Mouse (Mus musculus): Measurements from ENCODE around the gene Bnip1. TPM values are rescaled to one million over a fixed set of nuclear protein-coding genes. Genes with fewer than 3 reads are reported as not detected.

Gene Bnip1
- total and polyA plus RNA-seq, 3 experiments: 23.7 to 28.8 (median 28.5) TPM

DNA sequence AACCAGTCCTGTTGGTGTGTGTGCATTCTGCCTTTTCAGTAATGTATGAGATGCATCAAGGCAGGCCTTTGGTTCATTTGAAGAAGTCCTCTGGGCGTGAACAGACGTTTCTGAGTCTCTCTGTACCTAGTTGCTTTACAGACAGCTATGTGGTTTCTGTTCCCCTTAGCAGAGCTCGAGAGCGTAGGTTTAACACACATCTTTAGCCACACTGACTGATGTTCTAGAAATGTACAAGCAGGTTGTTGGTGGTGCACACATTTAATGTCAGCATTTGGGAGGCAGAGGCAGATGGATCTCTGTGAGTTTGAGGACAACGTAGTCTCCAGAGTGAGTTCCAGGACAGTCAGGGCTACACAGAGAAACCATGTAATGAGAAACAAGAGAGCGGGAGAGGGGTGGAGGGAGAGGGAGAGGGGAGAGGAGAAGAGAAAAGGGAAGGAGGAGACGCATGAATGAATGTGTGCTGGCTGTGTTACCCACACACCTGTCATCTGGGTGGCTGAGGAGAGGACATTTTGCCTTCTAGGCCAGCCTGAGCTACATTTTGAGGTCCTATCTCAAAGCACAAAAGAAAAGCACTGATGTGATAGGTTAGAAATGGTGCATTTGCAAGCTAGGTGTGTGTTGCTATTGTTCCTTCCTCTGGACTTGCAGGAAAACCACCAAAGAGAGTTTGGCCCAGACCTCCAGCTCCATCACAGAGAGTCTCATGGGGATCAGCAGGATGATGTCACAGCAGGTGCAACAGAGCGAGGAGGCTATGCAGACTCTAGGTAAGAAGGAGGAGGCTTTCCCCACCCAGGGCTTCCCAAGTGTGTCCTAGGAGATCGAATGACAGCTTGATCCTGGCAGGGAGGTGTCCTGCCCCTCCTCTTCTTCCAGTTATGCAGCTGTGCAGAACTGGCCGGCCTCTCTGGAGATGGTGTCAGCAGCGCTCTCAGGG lies 9.7 kb downstream of the Bnip1 start:
- Histone ChIP-seq H3K79me2 (replicated peaks; ENCODE audit: control insufficient read depth, insufficient read depth, low read length) (no peaks in the 10 kb centered on the region), H3K4me3 (no peak overlapping the region), H3K27ac (no peak overlapping the region), H3K36me3 (ENCODE audit: control insufficient read depth, insufficient read depth, low read length) (no peaks in the 10 kb centered on the region), H3K4me1 (ENCODE audit: control insufficient read depth, insufficient read depth, low read length) (no peaks in the 10 kb centered on the region; the same call in 1 of the 2 replicates), H3K27me3 (ENCODE audit: control insufficient read depth, insufficient read depth, low read length) (no peaks in the 10 kb centered on the region), H3K9ac (ENCODE audit: low read depth, low read length) (no peak overlapping the region)
- DNase-seq: no peak
- intact Hi-C loops (cut with DNase I): no loop called here
- 91% methylated on average over 11 of the region's 11 CpGs for WGBS
- TF ChIP-seq POLR2A (IDR thresholded peaks at IDR 0.05; ENCODE audit: insufficient read depth, low read depth, low read length): no peak
- no peak for TF ChIP-seq EP300 (IDR thresholded peaks at IDR 0.05; ENCODE audit: insufficient read depth, low read depth, low read length)
- TF ChIP-seq CTCF (IDR thresholded peaks at IDR 0.05): no peak

DNA sequence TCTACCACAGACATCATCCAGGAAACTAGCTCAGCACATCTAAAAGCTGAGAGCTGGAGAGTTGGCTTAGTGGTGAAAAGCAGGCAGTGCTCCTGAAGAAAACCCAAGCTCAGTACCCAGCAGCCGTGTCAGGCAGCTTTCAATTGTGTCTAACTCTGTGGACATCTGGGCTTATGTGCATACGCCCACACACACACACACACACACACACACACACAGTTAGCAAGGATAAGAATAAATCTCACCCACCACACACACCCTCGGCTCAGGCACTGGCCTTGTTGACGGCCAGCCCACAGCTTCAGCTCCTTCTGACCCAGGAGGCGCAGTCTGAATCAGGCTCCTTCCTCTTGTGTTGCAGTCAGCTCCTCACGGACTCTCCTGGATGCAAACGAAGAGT lies 10.7 kb downstream of the Bnip1 start:
- intact Hi-C loops (cut with DNase I): no loop called here
- no peaks in the 10 kb centered on the region for H3K79me2 ChIP-seq (replicated peaks; ENCODE audit: control insufficient read depth, insufficient read depth, low read length)
- H3K36me3 ChIP-seq (ENCODE audit: control insufficient read depth, insufficient read depth, low read length): no peaks in the 10 kb centered on the region
- WGBS: 72% methylated on average over 7 of the region's 7 CpGs
- DNase-seq: no peak
- H3K27ac ChIP-seq: no peak overlapping the region
- H3K9ac ChIP-seq (ENCODE audit: low read depth, low read length): no peak overlapping the region
- H3K4me3 ChIP-seq: no peak overlapping the region
- TF ChIP-seq EP300 (IDR thresholded peaks at IDR 0.05; ENCODE audit: insufficient read depth, low read depth, low read length): no peak
- H3K4me1 ChIP-seq (ENCODE audit: control insufficient read depth, insufficient read depth, low read length): no peaks in the 10 kb centered on the region; the same call in 1 of the 2 replicates
- H3K27me3 ChIP-seq (ENCODE audit: control insufficient read depth, insufficient read depth, low read length): no peaks in the 10 kb centered on the region

DNA sequence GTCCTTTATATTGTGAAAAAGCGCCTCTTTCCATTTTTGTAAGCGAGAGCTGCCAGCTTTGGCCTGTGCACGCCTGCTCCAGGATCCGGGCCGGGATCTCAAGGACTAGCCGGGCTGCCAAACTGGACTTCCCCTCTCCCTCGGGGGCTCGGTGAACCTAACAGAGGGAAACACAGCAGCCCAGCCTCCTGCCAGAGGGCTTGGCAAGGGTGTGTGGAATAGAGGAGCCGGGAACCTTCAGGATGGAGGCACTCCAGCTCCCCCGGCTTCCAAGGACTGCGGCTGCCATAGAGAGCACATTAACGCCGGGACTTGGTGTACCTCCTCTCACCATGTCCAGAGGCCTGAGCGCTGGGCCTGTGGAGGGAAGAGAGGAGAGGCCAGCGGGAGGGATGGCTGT lies 11.2 kb downstream of the Bnip1 start:
- H3K4me1 ChIP-seq (ENCODE audit: control insufficient read depth, insufficient read depth, low read length): no peaks in the 10 kb centered on the region; the same call in 1 of the 2 replicates
- H3K27ac ChIP-seq: no peak overlapping the region
- peak; percentile 41 to 59 for DNase-seq
- H3K4me3 ChIP-seq: no peak overlapping the region
- 77% methylated on average over 15 of the region's 15 CpGs for WGBS
- TF ChIP-seq EP300 (IDR thresholded peaks at IDR 0.05; ENCODE audit: insufficient read depth, low read depth, low read length): no peak
- TF ChIP-seq POLR2A (IDR thresholded peaks at IDR 0.05; ENCODE audit: insufficient read depth, low read depth, low read length): no peak
- TF ChIP-seq CTCF (IDR thresholded peaks at IDR 0.05): no peak
- H3K79me2 ChIP-seq (replicated peaks; ENCODE audit: control insufficient read depth, insufficient read depth, low read length): no peaks in the 10 kb centered on the region
- no peaks in the 10 kb centered on the region for H3K27me3 ChIP-seq (ENCODE audit: control insufficient read depth, insufficient read depth, low read length)
- no peaks in the 10 kb centered on the region for H3K36me3 ChIP-seq (ENCODE audit: control insufficient read depth, insufficient read depth, low read length)
- intact Hi-C loops (cut with DNase I): no loop called here
- no peak overlapping the region for H3K9ac ChIP-seq (ENCODE audit: low read depth, low read length)

DNA sequence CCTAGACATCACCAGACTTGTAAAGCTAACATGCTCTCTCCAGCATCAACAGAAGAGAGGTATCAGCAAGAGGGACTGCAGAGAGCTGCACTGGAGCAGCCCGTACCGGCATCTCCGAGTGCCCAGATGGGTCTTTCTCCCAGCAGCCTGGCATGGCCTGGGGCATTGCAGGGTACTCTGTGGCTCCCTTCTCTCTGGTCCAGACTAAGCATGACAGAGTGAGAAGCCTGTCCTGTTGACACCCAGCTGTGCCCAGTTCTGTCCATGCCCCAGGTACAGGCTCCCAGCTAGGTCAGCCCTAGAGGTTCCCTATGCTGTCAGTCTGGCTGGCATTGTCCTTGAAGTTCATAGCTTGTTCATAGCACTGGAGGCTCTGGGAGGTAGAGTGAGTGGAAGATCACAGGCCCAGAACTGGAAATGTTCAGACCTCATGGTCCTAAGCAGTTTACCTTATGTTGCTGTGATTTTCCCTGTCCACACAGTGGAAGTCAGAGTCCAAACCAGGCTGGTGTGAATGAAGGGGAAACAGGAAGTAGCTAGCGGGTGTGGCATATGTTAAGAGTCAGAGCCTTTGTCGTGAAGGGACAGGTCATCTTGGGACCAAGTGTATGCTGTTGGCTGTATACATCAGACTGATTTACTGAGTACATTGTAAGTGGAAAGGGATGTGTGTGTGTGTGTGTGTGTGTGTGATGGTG lies 12.4 kb downstream of the Bnip1 start:
- Histone ChIP-seq H3K27me3 (ENCODE audit: control insufficient read depth, insufficient read depth, low read length) (no peaks in the 10 kb centered on the region), H3K79me2 (replicated peaks; ENCODE audit: control insufficient read depth, insufficient read depth, low read length) (no peaks in the 10 kb centered on the region), H3K4me3 (no peak overlapping the region), H3K4me1 (ENCODE audit: control insufficient read depth, insufficient read depth, low read length) (no peaks in the 10 kb centered on the region; the same call in 1 of the 2 replicates), H3K27ac (no peak overlapping the region), H3K9ac (ENCODE audit: low read depth, low read length) (no peak overlapping the region), H3K36me3 (ENCODE audit: control insufficient read depth, insufficient read depth, low read length) (no peaks in the 10 kb centered on the region)
- 70% methylated on average over 5 of the region's 5 CpGs for WGBS
- intact Hi-C loops (cut with DNase I): no loop called here
- no peak for TF ChIP-seq POLR2A (IDR thresholded peaks at IDR 0.05; ENCODE audit: insufficient read depth, low read depth, low read length)
- TF ChIP-seq CTCF (IDR thresholded peaks at IDR 0.05): no peak
- no peak for TF ChIP-seq EP300 (IDR thresholded peaks at IDR 0.05; ENCODE audit: insufficient read depth, low read depth, low read length)
- no peak for DNase-seq

DNA sequence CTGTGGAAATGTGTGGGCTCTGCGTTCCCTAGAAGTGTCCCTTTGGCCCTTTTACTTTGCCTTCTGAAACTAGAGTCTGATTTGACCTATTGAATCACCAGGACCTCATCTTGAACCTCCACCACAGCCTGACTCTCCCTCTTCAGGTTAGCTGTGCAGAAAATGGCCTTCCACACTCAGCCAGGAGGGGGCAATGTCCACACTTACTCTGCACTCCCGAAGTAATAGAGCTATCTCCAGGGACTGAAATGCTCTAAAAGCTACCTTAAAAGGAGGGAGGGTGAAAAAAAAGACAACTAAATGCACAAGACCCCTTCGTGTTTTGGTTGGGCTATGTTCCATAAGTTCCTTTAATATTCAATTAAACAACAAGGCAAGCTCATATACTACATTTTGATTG lies 13.9 kb downstream of the Bnip1 start:
- intact Hi-C loops (cut with DNase I): loop anchor here (1.0 to 5.0 kb wide), 2 partner anchors 43 to 92 kb away; no protein-coding TSS in a partner anchor
- Histone ChIP-seq H3K9ac (ENCODE audit: low read depth, low read length) (no peak overlapping the region), H3K4me1 (ENCODE audit: control insufficient read depth, insufficient read depth, low read length) (no peaks in the 10 kb centered on the region; the same call in 1 of the 2 replicates), H3K27ac (no peak overlapping the region), H3K4me3 (no peak overlapping the region), H3K27me3 (ENCODE audit: control insufficient read depth, insufficient read depth, low read length) (no peaks in the 10 kb centered on the region), H3K36me3 (ENCODE audit: control insufficient read depth, insufficient read depth, low read length) (no peaks in the 10 kb centered on the region), H3K79me2 (replicated peaks; ENCODE audit: control insufficient read depth, insufficient read depth, low read length) (no peaks in the 10 kb centered on the region)
- DNase-seq: peak; percentile 40 to 69
- 15% methylated on average over 3 of the region's 3 CpGs for WGBS
- TF ChIP-seq POLR2A (IDR thresholded peaks at IDR 0.05; ENCODE audit: insufficient read depth, low read depth, low read length) (no peak), CTCF (IDR thresholded peaks at IDR 0.05) (peak; percentile 90), EP300 (IDR thresholded peaks at IDR 0.05; ENCODE audit: insufficient read depth, low read depth, low read length) (peak; percentile 63; the same call in 1 of the 2 replicates)
